Mouse (Mus musculus) fat pad, adult 2 months (tissue): ENCODE data around the gene Cps1.

ENCODE experiments used
- DNase-seq: peaks from one replicate; pipeline ENCODE4 v3.0.0-alpha.2; 2011; ENCODE audit warnings: low read depth, low spot score; ENCODE audit errors: extremely low read depth

The Cps1 gene

GRCm38 (mm10) chr1:67223666-67224065 is 100.8 kb downstream of the Cps1 start:
- no peak for DNase-seq

GRCm38 (mm10) chr1:67234861-67235260 is 112.0 kb downstream of the Cps1 start:
- DNase-seq = no peak

GRCm38 (mm10) chr1:67235468-67236217 is 112.8 kb downstream of the Cps1 start:
- no peak for DNase-seq

- DNase-seq = no peak
These were observed 115.6 kb downstream of the Cps1 start for GRCm38 (mm10) chr1:67238446-67238845.

- no peak for DNase-seq
These were observed 116.1 kb downstream of the Cps1 start for GRCm38 (mm10) chr1:67238941-67239340.

- DNase-seq = no peak
These were observed 142.4 kb downstream of the Cps1 start for GRCm38 (mm10) chr1:67265222-67265621.

- no peak for DNase-seq
These were observed 145.1 kb downstream of the Cps1 start for GRCm38 (mm10) chr1:67267972-67268371.

GRCm38 (mm10) chr1:67268450-67268849 is 145.6 kb downstream of the Cps1 start:
- DNase-seq = no peak

- DNase-seq = no peak
These were observed 153.4 kb downstream of the Cps1 start for GRCm38 (mm10) chr1:67276270-67276669.
